In the genomic region with DNA sequence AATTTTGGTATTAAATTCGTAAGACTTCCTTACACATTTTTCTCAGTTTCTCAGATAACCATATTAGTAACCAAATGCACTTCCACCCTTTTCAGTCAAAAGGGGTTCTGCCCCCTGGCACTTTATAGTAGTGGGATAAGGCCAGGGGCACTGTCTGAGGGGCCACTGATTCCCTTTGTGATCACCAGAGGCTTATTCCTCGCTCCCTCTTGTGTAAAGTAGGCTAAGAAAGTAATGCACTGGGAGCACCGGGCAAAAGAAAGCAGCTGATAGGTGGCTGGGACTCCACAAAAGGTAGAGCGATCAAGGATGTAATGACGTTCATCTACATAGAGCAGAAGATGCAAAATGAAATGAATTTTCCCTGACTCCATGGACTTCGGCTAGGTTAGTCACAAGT, we compare ENCODE assay signal across 18 mouse cellular contexts. TPM values are rescaled to one million over a fixed set of nuclear protein-coding genes. Genes with fewer than 3 reads are reported as not detected.
DNase-seq lines count a peak whose midpoint lies in the region; ATAC-seq and TF ChIP-seq lines count a peak whose summit lies in the region.
"Had no signal": no experiment of that assay in that cellular context is flagged by ENCODE, and none has a peak within 500 bp of the region (broad histone marks: within the 10 kb centered on the region; RNA-seq: fewer than 3 reads in every experiment).

No protein-coding gene starts in this region.

- H3K4me1 ChIP-seq in forebrain, postnatal 0 days (ENCODE audit: insufficient read depth): no peaks in the 10 kb centered on the region; the same call in 1 of the 2 replicates
- peaks cover 11% of the 10 kb centered on the region; the same call in 1 of the 2 replicates for H3K4me1 ChIP-seq in forebrain, embryonic 10.5 days
- H3K4me1 ChIP-seq in midbrain, embryonic 10.5 days: peaks cover 12% of the 10 kb centered on the region
- H3K4me1 ChIP-seq in midbrain, embryonic 11.5 days (ENCODE audit: control insufficient read depth, insufficient read depth, low read length): peaks cover 5% of the 10 kb centered on the region
- peaks cover 8% of the 10 kb centered on the region; the same call in 1 of the 2 replicates for H3K4me1 ChIP-seq in midbrain, postnatal 0 days (ENCODE audit: insufficient read depth, low read length)
- H3K4me1 ChIP-seq: hindbrain, embryonic 10.5 days had no signal

- no peaks in the 10 kb centered on the region for H3K9me3 ChIP-seq in forebrain, postnatal 0 days (ENCODE audit: low read length)
- no peaks in the 10 kb centered on the region for H3K9me3 ChIP-seq in forebrain, embryonic 10.5 days
- H3K9me3 ChIP-seq in midbrain, embryonic 10.5 days (replicated peaks): no peaks in the 10 kb centered on the region
- no peaks in the 10 kb centered on the region for H3K9me3 ChIP-seq in midbrain, embryonic 11.5 days (ENCODE audit: control insufficient read depth, low read length)
- no peaks in the 10 kb centered on the region for H3K9me3 ChIP-seq in midbrain, postnatal 0 days (ENCODE audit: low read length)
- H3K9me3 ChIP-seq: hindbrain, embryonic 10.5 days had no signal

- no peak for DNase-seq in forebrain, postnatal 0 days
- no peak for DNase-seq in forebrain, embryonic 10.5 days (ENCODE audit: extremely low spot score, low spot score)
- DNase-seq in midbrain, embryonic 10.5 days (ENCODE audit: low spot score): no peak
- no peak for DNase-seq in midbrain, embryonic 11.5 days (ENCODE audit: low spot score, missing footprints)
- DNase-seq in midbrain, postnatal 0 days (ENCODE audit: low spot score): no peak
- DNase-seq in frontal cortex, postnatal 36 days (ENCODE audit: low spot score in 2 of 2): no peak
- DNase-seq: adrenal gland, postnatal 10 days; adrenal gland, postnatal 36 days; gastrocnemius, adult 2 months; gastrocnemius, postnatal 14 days; heart, adult 11 months had no signal

- H3K4me2 ChIP-seq in forebrain, postnatal 0 days (ENCODE audit: low read depth): no peak overlapping the region
- no peak overlapping the region for H3K4me2 ChIP-seq in midbrain, embryonic 11.5 days
- no peak overlapping the region for H3K4me2 ChIP-seq in midbrain, postnatal 0 days (ENCODE audit: low read depth, low read length, poor library complexity, severe bottlenecking)
- H3K4me2 ChIP-seq: heart, embryonic 11.5 days had no signal

- TF ChIP-seq CTCF in forebrain, postnatal 0 days (IDR thresholded peaks at IDR 0.05; ENCODE audit: low read depth): no peak
- TF ChIP-seq CTCF in midbrain, postnatal 0 days (IDR thresholded peaks at IDR 0.05): no peak

- H3K27me3 ChIP-seq in forebrain, postnatal 0 days (ENCODE audit: insufficient read depth, low read length): no peaks in the 10 kb centered on the region
- no peaks in the 10 kb centered on the region for H3K27me3 ChIP-seq in forebrain, embryonic 10.5 days (ENCODE audit: poor library complexity, severe bottlenecking)
- H3K27me3 ChIP-seq in midbrain, embryonic 10.5 days (ENCODE audit: low read depth, poor library complexity, severe bottlenecking): no peaks in the 10 kb centered on the region
- H3K27me3 ChIP-seq in midbrain, embryonic 11.5 days (ENCODE audit: control insufficient read depth, insufficient read depth, low read length): no peaks in the 10 kb centered on the region
- no peaks in the 10 kb centered on the region for H3K27me3 ChIP-seq in midbrain, postnatal 0 days (ENCODE audit: insufficient read depth, low read length)

- H3K36me3 ChIP-seq in forebrain, postnatal 0 days (ENCODE audit: insufficient read depth): peaks cover 4% of the 10 kb centered on the region; the same call in 1 of the 2 replicates
- H3K36me3 ChIP-seq in forebrain, embryonic 10.5 days (replicated peaks): no peaks in the 10 kb centered on the region
- H3K36me3 ChIP-seq in midbrain, embryonic 10.5 days: no peaks in the 10 kb centered on the region
- no peaks in the 10 kb centered on the region for H3K36me3 ChIP-seq in midbrain, embryonic 11.5 days (ENCODE audit: control insufficient read depth, insufficient read depth, low read length)
- peaks cover 3% of the 10 kb centered on the region; the same call in 1 of the 2 replicates for H3K36me3 ChIP-seq in midbrain, postnatal 0 days (ENCODE audit: insufficient read depth, low read length)
- H3K36me3 ChIP-seq: hindbrain, embryonic 10.5 days had no signal

- no peak overlapping the region for H3K9ac ChIP-seq in forebrain, postnatal 0 days
- no peak overlapping the region for H3K9ac ChIP-seq in midbrain, embryonic 11.5 days (ENCODE audit: low read length)
- no peak overlapping the region for H3K9ac ChIP-seq in midbrain, postnatal 0 days (replicated peaks; ENCODE audit: low read length, poor library complexity, severe bottlenecking)

- 0 out of 2 replicates have a peak, but pooled peaks have one; percentile 12 for ATAC-seq in forebrain, postnatal 0 days
- no peak for ATAC-seq in midbrain, embryonic 11.5 days (ENCODE audit: low FRiP score)
- ATAC-seq in midbrain, postnatal 0 days (ENCODE audit: low FRiP score): peak; percentile 21; the same call in 1 of the 2 replicates
- ATAC-seq: activated CD4-positive, CD25-positive, alpha-beta regulatory T cell, adult 4 months; forebrain, embryonic 14.5 days; hindbrain, postnatal 0 days; inflammation-experienced regulatory T-cells, adult 6 months; intestine, embryonic 16.5 days had no signal

- no peak overlapping the region for H3K4me3 ChIP-seq in forebrain, postnatal 0 days (ENCODE audit: low read depth, low read length)
- H3K4me3 ChIP-seq in forebrain, embryonic 10.5 days: no peak overlapping the region
- H3K4me3 ChIP-seq in midbrain, embryonic 10.5 days: no peak overlapping the region
- no peak overlapping the region for H3K4me3 ChIP-seq in midbrain, embryonic 11.5 days (ENCODE audit: low read depth, low read length)
- no peak overlapping the region for H3K4me3 ChIP-seq in midbrain, postnatal 0 days (ENCODE audit: low read depth, low read length)
- H3K4me3 ChIP-seq: gastrocnemius, adult 2 months; hindbrain, embryonic 10.5 days had no signal

- 78% methylated on average over 6 of the region's 6 CpGs for WGBS in forebrain, postnatal 0 days
- WGBS in forebrain, embryonic 10.5 days: 85% methylated on average over 6 of the region's 6 CpGs
- WGBS in midbrain, embryonic 10.5 days: 78% methylated on average over 6 of the region's 6 CpGs
- 75% methylated on average over 6 of the region's 6 CpGs for WGBS in midbrain, embryonic 11.5 days
- WGBS in midbrain, postnatal 0 days: 60% methylated on average over 6 of the region's 6 CpGs

- H3K27ac ChIP-seq in forebrain, postnatal 0 days (ENCODE audit: low read depth, low read length): no peak overlapping the region; the same call in 1 of the 2 replicates
- no peak overlapping the region for H3K27ac ChIP-seq in forebrain, embryonic 10.5 days
- H3K27ac ChIP-seq in midbrain, embryonic 10.5 days (replicated peaks): peak overlapping the region; percentile 39; the same call in 1 of the 2 replicates
- no peak overlapping the region for H3K27ac ChIP-seq in midbrain, embryonic 11.5 days (ENCODE audit: low read depth, low read length)
- H3K27ac ChIP-seq in midbrain, postnatal 0 days (ENCODE audit: low read depth, low read length): peak overlapping the region; percentile 72
- H3K27ac ChIP-seq: gastrocnemius, adult 2 months; hindbrain, embryonic 10.5 days; hindbrain, postnatal 0 days had no signal

RNA-seq across cellular contexts. Expression of a gene that starts 46.2 kb away (rescaled TPM):
- total RNA-seq in forebrain, postnatal 0 days (2014; rRNA removed): 37.4 and 41.2 TPM in 2 replicates
- 42.6 and 44.2 TPM in 2 replicates for polyA plus RNA-seq in forebrain, postnatal 0 days (2015; fragmentation: Nextera tagmentation; extraction: Ambion mirVana)
- polyA plus RNA-seq in forebrain, embryonic 10.5 days (2016; fragmentation: Nextera tagmentation; extraction: Ambion mirVana): 18.4 and 20.1 TPM in 2 replicates
- polyA plus RNA-seq in midbrain, embryonic 10.5 days (2016; fragmentation: Nextera tagmentation; extraction: Ambion mirVana): 20.3 and 23.6 TPM in 2 replicates
- 26.4 and 28.3 TPM in 2 replicates for polyA plus RNA-seq in midbrain, embryonic 11.5 days (2014; fragmentation: Nextera tagmentation; extraction: Ambion mirVana)
- 56.0 and 59.0 TPM in 2 replicates for total RNA-seq in midbrain, postnatal 0 days (2014; rRNA removed)
- polyA plus RNA-seq in midbrain, postnatal 0 days (2015; fragmentation: Nextera tagmentation; extraction: Ambion mirVana): 39.6 and 42.7 TPM in 2 replicates

RNA-seq across cellular contexts. Expression of a gene that starts 53.2 kb away (rescaled TPM):
- 1.2 and 2.8 TPM in 2 replicates for total RNA-seq in forebrain, postnatal 0 days (2014; rRNA removed)
- polyA plus RNA-seq in forebrain, postnatal 0 days (2015; fragmentation: Nextera tagmentation; extraction: Ambion mirVana): 1.4 and 1.9 TPM in 2 replicates
- 0.55 and 0.63 TPM in 2 replicates for polyA plus RNA-seq in forebrain, embryonic 10.5 days (2016; fragmentation: Nextera tagmentation; extraction: Ambion mirVana)
- 0.49 and 1.3 TPM in 2 replicates for polyA plus RNA-seq in midbrain, embryonic 10.5 days (2016; fragmentation: Nextera tagmentation; extraction: Ambion mirVana)
- polyA plus RNA-seq in midbrain, embryonic 11.5 days (2014; fragmentation: Nextera tagmentation; extraction: Ambion mirVana): 0.87 and 1.3 TPM in 2 replicates
- 2.0 and 2.8 TPM in 2 replicates for total RNA-seq in midbrain, postnatal 0 days (2014; rRNA removed)
- polyA plus RNA-seq in midbrain, postnatal 0 days (2015; fragmentation: Nextera tagmentation; extraction: Ambion mirVana): 1.6 and 1.7 TPM in 2 replicates

Comparison
In these comparisons a context has a peak if more than half of its experiments do, and no peak if none do; other contexts are left out.
1. H3K27ac ChIP-seq: peak in midbrain, embryonic 10.5 days (single experiment) and midbrain, postnatal 0 days (single experiment); none in forebrain, postnatal 0 days (single experiment), forebrain, embryonic 10.5 days (single experiment) and midbrain, embryonic 11.5 days (single experiment).